Mouse (Mus musculus) neural tube, embryonic 12.5 days (tissue): ENCODE data around the gene Foxred2. TPM values are rescaled to one million over a fixed set of nuclear protein-coding genes. Genes with fewer than 3 reads are reported as not detected.

Experiments
- ATAC-seq: fragments of 200-750 bp; cut with Nextera tagmentation; 2 replicates; pipeline ENCODE4 v1.8.0; 2017; ENCODE audit warnings: low read depth, mild to moderate bottlenecking, moderate TSS enrichment, moderate library complexity; ENCODE audit not compliant: low FRiP score
- H3K27ac ChIP-seq: fragments of 300-500 bp; sonication (generic); 2 replicates; pipeline ENCODE4 v1.5.1; 2016
- H3K27me3 ChIP-seq: fragments of 300-500 bp; sonication (generic); replicated peaks from 2 replicates; pipeline ENCODE4 v1.6.1; 2016; ENCODE audit warnings: mild to moderate bottlenecking
- H3K36me3 ChIP-seq: fragments of 300-500 bp; sonication (generic); 2 replicates; pipeline ENCODE4 v1.6.1; 2016; ENCODE audit warnings: mild to moderate bottlenecking
- H3K4me1 ChIP-seq: fragments of 300-500 bp; sonication (generic); 2 replicates; pipeline ENCODE4 v1.6.1; 2016
- H3K4me2 ChIP-seq: fragments of 300-500 bp; sonication (generic); replicated peaks from 2 replicates; pipeline ENCODE4 v1.6.1; 2016; ENCODE audit warnings: mild to moderate bottlenecking
- H3K4me3 ChIP-seq: fragments of 300-500 bp; sonication (generic); 2 replicates; pipeline ENCODE4 v1.5.1; 2016
- H3K9ac ChIP-seq: fragments of 300-500 bp; sonication (generic); 2 replicates; pipeline ENCODE4 v1.6.1; 2016; ENCODE audit warnings: mild to moderate bottlenecking
- H3K9me3 ChIP-seq: fragments of 300-500 bp; sonication (generic); 2 replicates; pipeline ENCODE4 v1.6.1; 2016; ENCODE audit warnings: mild to moderate bottlenecking
- WGBS: fragments of 180-500 bp; shearing (Covaris S2); methylation state at CpG from one replicate; pipeline ENCODE4 v1.1.7; 2016; 5-methylcytosine and 5-hydroxymethylcytosine counted together
- polyA plus RNA-seq: library from polyadenylated mRNA; unstranded; fragments of >200 nt; fragmentation: Nextera tagmentation; extraction: Ambion mirVana; gene quantifications from 2 replicates; pipeline ENCODE4 v1.2.1, GENCODE M21; 2016

Foxred2 gene
- polyA plus RNA-seq, result 5.5 and 6.2 TPM in 2 replicates

DNA sequence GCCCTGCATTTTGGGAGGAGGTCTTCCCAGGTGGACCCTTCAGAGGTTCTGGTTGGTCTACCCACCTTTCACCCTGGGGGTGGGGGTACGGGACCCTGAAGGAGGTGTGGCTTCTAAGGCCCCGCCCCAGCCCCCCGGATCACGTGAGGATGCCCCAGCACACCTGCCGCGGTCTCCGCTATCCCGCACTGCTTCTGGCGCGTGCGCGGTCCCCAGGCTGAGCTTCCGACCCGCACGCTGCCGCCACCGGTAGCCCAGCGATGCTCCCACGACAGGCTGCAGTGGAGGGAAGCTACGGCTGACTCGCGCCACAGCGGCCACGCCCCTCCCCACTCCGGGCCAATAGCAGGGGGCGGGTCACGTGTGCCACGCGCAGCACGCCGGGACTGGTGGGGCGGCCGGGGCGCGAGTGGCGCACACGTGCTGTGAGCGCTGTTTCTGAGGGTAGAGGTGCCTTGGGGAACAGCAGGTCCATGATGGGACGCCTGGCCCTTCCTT lies at the start of gene Foxred2:
TSS of gene Foxred2 (minus strand) at position 319 of the 498 bp plus-strand sequence.
- Histone ChIP-seq H3K4me2 (peak within 1 kb of the TSS; percentile 78), H3K27me3 (peaks cover 11% of the 10 kb centered on the region), H3K4me3 (peak within 1 kb of the TSS; percentile 55), H3K9ac (peak within 1 kb of the TSS; percentile 56), H3K27ac (no peak within 1 kb of the TSS), H3K4me1 (peaks cover 20% of the 10 kb centered on the region), H3K36me3 (peaks cover 46% of the 10 kb centered on the region), H3K9me3 (no peaks in the 10 kb centered on the region)
- WGBS, result 1% methylated on average over 39 of the region's 39 CpGs
- peak; percentile 93 for ATAC-seq

DNA sequence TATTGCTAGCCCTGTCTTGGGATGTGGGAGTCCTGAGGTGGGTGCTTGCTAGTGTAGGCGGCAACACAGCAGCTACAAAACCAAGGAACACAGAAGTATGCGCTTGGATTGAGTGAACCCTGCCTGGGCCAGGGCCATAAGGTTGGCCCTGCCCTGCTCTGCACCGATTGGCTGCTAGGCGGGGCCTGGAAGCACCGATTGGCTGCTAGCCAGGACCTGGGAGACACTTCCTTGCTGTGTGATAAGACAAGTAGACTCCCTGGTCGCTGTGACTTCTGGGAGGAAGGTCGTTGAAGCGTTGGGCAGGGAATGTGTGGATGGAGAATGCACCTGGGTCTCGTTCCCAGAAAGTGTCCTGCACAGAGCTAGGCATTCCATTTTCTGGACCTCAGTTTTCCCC lies 47.4 kb upstream of the Foxred2 start:
- H3K27ac ChIP-seq, result no peak overlapping the region
- H3K4me2 ChIP-seq, result no peak overlapping the region
- no peak overlapping the region for H3K9ac ChIP-seq
- H3K4me3 ChIP-seq, result no peak overlapping the region
- no peaks in the 10 kb centered on the region for H3K9me3 ChIP-seq
- H3K4me1 ChIP-seq, result peaks cover 23% of the 10 kb centered on the region
- WGBS, result 52% methylated on average over 9 of the region's 9 CpGs
- no peaks in the 10 kb centered on the region; the same call in 1 of the 2 replicates for H3K27me3 ChIP-seq
- no peak for ATAC-seq
- no peaks in the 10 kb centered on the region for H3K36me3 ChIP-seq

DNA sequence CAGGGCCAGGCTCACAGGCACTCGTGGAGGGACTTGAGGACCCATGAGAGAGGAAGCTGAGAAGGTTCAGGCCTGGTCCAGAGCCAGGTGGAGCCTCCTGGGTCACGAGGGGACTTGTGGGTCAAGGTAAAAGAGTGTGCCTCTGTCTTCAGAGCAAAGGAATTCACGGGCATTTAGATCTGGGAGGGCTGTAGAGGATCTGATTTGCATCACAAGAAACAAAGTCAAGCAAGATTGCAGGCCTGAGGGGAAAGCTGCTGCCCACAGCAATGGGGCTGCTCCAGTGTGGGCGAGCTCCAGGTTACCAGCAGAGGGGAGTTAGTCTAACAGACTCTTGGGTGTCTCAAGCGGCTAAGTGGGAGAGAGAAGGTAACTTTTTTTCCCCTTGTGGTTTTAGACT lies 44.9 kb upstream of the Foxred2 start:
- peaks cover 35% of the 10 kb centered on the region for H3K4me1 ChIP-seq
- no peak overlapping the region for H3K27ac ChIP-seq
- ATAC-seq, result no peak
- no peaks in the 10 kb centered on the region; the same call in 1 of the 2 replicates for H3K27me3 ChIP-seq
- WGBS, result 12% methylated on average over 5 of the region's 5 CpGs
- H3K9ac ChIP-seq, result no peak overlapping the region
- no peaks in the 10 kb centered on the region for H3K9me3 ChIP-seq
- H3K4me2 ChIP-seq, result no peak overlapping the region
- no peaks in the 10 kb centered on the region for H3K36me3 ChIP-seq
- H3K4me3 ChIP-seq, result no peak overlapping the region

DNA sequence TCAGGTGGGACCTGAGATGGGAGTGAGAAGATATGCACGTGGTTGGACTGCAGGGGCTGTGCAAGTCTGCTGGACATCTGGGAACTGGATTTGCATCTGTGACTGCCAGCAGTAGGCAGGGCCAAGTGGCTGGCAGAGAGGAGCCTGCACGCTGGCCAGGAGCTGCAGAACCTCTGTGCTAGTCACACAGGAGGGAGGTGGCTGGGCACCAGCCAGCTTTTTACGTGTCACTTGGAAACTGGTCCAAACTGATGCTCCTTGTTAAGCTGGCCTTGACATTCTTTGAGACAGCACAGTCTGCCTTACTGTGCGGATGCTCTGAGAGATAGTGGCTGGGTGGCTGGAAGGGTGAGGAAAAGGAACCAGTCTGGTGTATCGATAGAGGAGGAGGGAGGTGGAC lies 32.0 kb upstream of the Foxred2 start:
- Histone ChIP-seq H3K36me3 (no peaks in the 10 kb centered on the region), H3K27ac (no peak overlapping the region), H3K4me2 (no peak overlapping the region), H3K4me1 (no peaks in the 10 kb centered on the region), H3K9me3 (no peaks in the 10 kb centered on the region), H3K9ac (no peak overlapping the region), H3K4me3 (no peak overlapping the region), H3K27me3 (no peaks in the 10 kb centered on the region)
- no peak for ATAC-seq
- 83% methylated on average over 5 of the region's 5 CpGs for WGBS

DNA sequence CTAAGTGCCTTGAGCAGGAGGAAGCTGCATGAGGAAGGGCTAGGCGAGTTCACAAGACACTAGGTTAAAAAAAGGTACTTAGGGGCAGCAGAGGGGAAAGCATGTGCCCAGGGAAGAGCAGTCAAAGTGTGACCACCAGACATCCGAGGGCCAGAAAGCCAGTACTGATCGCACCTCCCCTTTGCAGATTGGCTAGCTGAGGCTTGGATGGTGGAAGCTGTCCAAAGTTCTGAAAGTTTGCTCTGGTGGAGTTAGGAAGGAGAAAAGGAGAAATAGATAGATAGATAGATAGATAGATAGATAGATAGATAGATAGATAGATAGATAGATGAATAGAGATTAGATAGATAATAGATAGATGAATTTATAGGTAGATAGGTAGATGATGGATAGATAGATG lies 26.9 kb upstream of the Foxred2 start:
- H3K27me3 ChIP-seq, result no peaks in the 10 kb centered on the region
- WGBS, result 41% methylated on average over 3 of the region's 3 CpGs
- no peak overlapping the region for H3K27ac ChIP-seq
- no peak overlapping the region for H3K4me2 ChIP-seq
- no peaks in the 10 kb centered on the region for H3K9me3 ChIP-seq
- H3K9ac ChIP-seq, result no peak overlapping the region
- no peak for ATAC-seq
- H3K4me3 ChIP-seq, result no peak overlapping the region
- H3K36me3 ChIP-seq, result no peaks in the 10 kb centered on the region
- no peaks in the 10 kb centered on the region for H3K4me1 ChIP-seq

DNA sequence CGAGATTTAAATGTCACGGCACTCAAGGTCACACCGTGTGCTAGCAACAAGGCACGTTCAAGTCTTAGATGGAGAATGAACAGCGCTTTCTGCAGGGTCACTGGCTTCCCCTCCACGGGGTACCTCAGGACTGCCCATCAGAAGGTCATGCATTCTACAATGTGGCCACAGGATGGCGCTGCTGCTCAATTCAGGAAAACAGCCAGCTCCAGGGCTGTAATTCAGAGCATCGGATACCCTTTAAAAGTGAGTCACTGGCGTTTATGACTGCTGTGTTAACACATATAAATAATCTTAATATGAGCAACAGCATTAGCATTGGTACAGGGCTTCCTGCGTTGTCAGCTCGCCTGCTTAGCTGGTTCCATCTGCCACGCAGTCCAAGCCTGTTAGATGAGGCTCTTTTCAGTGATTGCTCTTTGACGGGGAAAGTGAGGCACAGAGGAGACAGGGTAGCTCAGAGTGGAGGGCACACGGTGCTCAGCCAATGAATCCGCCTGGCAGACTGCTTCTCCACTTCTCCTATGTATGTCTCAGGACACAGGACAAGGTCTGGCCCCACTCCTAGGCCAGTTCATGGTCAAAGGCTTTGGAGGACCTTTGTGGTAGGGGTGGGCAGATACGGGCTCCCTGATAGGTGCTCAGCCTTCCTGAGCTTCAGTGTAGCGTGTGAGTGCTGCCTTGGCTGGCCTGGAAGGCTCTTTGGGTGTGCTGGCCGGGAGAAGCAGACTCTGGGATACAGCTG lies 25.8 kb upstream of the Foxred2 start:
- Histone ChIP-seq H3K9ac (no peak overlapping the region), H3K27ac (no peak overlapping the region), H3K4me2 (no peak overlapping the region), H3K9me3 (no peaks in the 10 kb centered on the region), H3K4me3 (no peak overlapping the region), H3K4me1 (no peaks in the 10 kb centered on the region), H3K36me3 (no peaks in the 10 kb centered on the region), H3K27me3 (no peaks in the 10 kb centered on the region)
- no peak for ATAC-seq
- WGBS, result 28% methylated on average over 18 of the region's 18 CpGs

DNA sequence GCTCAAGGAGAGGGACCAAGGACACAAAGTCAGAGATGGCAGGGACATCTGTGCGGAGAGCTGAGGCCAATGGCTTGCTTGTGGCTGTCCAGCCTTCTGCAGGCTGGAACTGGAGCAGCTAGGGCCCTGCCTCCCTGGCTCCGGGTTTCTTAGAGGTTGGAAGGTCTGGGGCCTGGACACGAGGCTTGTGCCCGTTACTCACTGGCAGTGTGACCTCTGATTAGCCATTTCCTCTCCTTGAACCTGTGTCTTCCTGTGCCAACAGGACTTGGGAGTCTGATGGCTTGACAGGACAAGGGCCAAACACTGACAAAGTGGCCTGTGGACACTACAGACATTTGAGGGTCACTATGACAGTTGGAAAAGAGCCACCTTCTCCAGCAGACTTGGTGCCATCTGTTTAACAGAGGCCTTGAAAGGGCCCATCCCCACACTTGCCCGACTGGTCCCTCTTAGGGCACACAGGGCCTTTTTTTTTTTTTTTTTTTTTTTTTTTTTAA lies 24.7 kb upstream of the Foxred2 start:
- 76% methylated on average over 5 of the region's 5 CpGs for WGBS

DNA sequence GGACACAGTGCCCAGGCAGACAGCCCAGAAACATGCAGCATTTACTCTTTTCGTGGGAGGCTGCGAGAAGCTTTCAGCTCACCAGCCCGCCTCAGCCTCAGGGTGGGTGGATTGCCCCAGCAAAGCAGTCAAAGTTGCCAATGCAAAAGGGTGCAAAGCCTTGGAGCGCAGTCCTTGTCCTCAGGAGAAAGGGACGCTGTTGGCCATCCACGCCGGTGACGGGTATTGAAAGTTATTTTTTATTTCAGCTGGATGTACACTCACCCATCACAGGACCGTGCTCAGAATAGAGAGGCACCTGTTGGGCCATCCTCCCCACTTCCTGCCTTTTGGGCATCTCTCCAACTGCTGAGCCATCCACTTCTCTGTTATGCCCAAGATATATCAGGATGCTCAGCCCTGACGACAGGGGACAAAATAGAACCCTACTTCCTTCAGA lies 22.9 kb upstream of the Foxred2 start:
- H3K4me1 ChIP-seq, result no peaks in the 10 kb centered on the region
- no peak overlapping the region for H3K27ac ChIP-seq
- ATAC-seq, result no peak
- no peak overlapping the region for H3K4me2 ChIP-seq
- WGBS, result 86% methylated on average over 10 of the region's 10 CpGs
- no peaks in the 10 kb centered on the region for H3K27me3 ChIP-seq
- H3K36me3 ChIP-seq, result no peaks in the 10 kb centered on the region
- H3K9me3 ChIP-seq, result no peaks in the 10 kb centered on the region
- no peak overlapping the region for H3K9ac ChIP-seq
- H3K4me3 ChIP-seq, result no peak overlapping the region

More for the DNA sequence above, 24.7 kb upstream of the Foxred2 start:
- no peak for ATAC-seq
- Histone ChIP-seq H3K27ac (no peak overlapping the region), H3K9ac (no peak overlapping the region), H3K36me3 (no peaks in the 10 kb centered on the region), H3K27me3 (no peaks in the 10 kb centered on the region), H3K4me1 (no peaks in the 10 kb centered on the region), H3K4me2 (no peak overlapping the region), H3K4me3 (no peak overlapping the region), H3K9me3 (no peaks in the 10 kb centered on the region)

DNA sequence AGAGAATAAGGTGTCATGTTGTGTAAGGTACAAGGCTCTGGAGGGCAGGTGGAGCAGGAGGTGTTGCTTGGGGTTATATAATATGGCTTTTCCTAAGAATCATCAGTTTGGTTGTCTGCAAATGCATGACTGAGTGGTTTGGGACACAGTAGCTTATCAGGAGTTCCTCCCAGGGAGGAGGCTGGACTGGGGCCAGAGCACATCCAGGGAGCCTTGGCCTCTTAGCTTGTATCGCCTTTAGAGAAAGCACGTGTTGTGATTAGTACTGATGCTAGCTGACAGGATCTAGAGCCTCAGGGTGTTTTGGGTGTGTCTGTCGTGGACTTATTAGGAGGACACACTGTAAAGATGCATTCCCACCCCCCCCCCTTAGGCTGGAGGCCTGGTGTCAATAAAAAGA lies 21.1 kb upstream of the Foxred2 start:
- Histone ChIP-seq H3K4me3 (no peak overlapping the region), H3K36me3 (no peaks in the 10 kb centered on the region), H3K9me3 (no peaks in the 10 kb centered on the region), H3K4me2 (no peak overlapping the region), H3K27me3 (no peaks in the 10 kb centered on the region), H3K9ac (no peak overlapping the region), H3K27ac (no peak overlapping the region), H3K4me1 (no peaks in the 10 kb centered on the region)
- ATAC-seq, result no peak
- WGBS, result 72% methylated on average over 3 of the region's 3 CpGs

DNA sequence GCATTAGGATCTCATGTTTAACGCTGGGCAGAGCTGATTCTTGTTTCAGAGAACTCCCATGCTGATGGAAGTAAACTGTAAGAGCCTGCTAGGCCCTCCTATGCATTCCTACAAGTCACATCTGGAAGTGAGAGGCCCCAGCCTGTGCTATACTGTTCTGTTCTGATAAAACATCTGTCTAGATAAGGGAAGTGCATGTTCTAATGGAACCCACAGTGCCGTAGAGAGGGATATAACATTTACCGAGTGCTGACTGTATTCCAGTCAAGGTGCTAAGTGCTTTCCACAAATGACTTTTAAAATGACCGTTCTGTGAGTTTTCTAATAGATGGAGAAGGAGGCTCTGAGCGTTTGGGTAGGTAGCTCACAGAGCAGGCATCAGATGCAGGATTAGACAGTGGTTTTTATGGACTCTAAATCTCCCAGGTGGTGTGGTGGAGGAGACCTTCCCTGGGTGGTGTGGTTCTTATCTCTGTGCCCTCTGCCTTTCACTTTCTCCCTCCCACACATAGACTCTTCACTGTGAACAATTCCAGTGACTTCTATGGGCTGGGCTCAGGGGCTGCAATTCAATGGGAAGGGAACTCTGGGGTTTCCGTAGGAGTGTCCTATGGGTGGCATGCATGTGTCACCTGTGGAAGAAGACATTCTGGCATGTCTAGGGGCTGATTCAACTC lies 17.8 kb upstream of the Foxred2 start:
- H3K9ac ChIP-seq, result no peak overlapping the region
- no peak for ATAC-seq

DNA sequence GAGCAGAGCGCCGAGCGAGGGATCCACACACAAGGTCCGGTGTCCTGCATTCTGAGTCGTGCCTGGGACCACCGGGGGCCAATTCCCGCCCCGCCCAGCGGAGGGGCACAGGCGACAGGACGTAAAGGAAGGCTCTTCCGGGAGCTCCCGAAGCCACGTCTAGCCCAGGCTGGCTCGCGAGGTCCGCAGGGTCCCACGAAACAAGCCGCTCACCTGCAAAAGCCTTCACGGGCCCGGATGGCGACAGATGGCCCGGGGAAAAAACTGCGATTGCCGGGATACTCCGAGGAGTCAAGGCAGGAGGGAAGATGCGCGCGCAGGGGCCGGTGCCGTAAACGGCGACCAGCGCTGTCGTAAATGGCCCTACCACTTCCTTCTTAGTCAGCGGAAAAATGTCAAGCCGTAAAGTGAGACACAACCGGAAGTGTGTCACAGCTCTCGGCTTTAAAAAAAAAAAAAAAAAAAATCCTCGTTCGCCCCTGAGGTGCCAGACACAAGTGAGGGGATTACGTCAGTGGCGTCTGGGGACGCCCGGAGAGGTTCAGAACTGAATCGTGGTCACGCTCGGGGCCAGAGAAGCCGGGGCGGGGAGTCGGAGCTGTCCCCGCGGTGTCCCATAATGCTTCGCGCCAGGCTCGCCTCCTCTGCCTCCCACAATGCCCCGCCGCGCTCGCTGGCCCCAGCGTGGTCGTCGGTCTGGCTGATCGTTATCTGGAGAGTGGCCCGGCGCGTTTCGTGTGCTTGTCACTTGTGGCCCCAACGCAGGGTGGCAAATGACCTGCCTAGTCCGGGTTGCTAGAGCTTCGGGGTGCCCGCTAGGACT lies 14.2 kb upstream of the Foxred2 start, which contains the start of gene Eif3d:
TSS of gene Eif3d (minus strand) at position 344 of the 823 bp plus-strand sequence.
- Histone ChIP-seq H3K27me3 (no peaks in the 10 kb centered on the region), H3K27ac (peak within 1 kb of the TSS; percentile 98), H3K4me1 (peaks cover 13% of the 10 kb centered on the region), H3K9me3 (no peaks in the 10 kb centered on the region), H3K36me3 (peaks cover 27% of the 10 kb centered on the region), H3K4me2 (peak within 1 kb of the TSS; percentile 96), H3K4me3 (peak within 1 kb of the TSS; percentile 94), H3K9ac (peak within 1 kb of the TSS; percentile 97)
- peak; percentile 86 for ATAC-seq
- under 1% methylated on average over 72 of the region's 72 CpGs for WGBS

More for the DNA sequence above, 17.8 kb upstream of the Foxred2 start:
- Histone ChIP-seq H3K36me3 (no peaks in the 10 kb centered on the region), H3K27me3 (no peaks in the 10 kb centered on the region), H3K4me2 (no peak overlapping the region), H3K27ac (no peak overlapping the region), H3K4me1 (peaks cover 7% of the 10 kb centered on the region), H3K4me3 (no peak overlapping the region), H3K9me3 (no peaks in the 10 kb centered on the region)
- 78% methylated on average over 6 of the region's 6 CpGs for WGBS
